Mouse (Mus musculus) regulatory T cell (primary cell): ENCODE measurements at regions not wholly inside any gene's neighbourhood (a gene's known extent, or its start where the extent isn't known, plus 50 kb on each side); places are given as distances from the start of the nearest gene placed in this dataset.

ENCODE experiments used
- in situ Hi-C: fragments of 300-600 bp; cut with MboI, MseI; formaldehyde crosslinking; loops from one replicate; pipeline ENCODE4 v1.15.1; 2025; ENCODE audit warnings: high pct_unique_total_duplicates

DNA sequence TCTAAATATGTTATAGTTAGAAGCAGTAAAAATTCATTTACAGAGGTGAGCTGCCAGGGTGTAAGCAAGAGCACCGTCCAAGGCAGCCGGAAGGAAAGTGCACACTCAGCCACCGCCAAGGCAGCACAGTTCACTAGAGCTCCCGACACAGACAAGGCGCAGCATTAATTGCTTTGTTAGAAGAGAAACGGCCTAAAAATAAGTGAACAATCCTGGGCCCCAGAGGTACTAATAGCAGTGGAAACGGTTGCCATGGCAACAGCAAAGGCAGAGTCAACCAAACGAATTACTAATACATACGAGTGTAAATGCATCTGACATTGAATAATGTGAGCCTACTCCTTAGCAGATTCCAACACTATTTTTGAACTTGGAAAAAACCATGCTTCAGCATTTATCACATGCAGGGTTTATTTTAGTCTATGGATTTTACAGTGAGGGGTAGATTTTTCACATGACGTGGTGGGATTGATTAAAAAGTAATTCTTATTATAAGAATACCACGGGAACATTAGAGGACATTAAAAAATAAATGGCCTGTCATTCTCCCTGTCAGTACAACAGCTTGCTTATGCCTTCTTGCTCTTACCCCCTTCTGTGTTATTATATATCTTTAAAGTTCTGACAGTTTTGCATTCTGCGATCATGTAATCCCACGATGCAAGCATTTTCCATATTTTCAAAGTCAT is 62.5 kb downstream of the Cavin4 start:
- in situ Hi-C loops: no loop called here

DNA sequence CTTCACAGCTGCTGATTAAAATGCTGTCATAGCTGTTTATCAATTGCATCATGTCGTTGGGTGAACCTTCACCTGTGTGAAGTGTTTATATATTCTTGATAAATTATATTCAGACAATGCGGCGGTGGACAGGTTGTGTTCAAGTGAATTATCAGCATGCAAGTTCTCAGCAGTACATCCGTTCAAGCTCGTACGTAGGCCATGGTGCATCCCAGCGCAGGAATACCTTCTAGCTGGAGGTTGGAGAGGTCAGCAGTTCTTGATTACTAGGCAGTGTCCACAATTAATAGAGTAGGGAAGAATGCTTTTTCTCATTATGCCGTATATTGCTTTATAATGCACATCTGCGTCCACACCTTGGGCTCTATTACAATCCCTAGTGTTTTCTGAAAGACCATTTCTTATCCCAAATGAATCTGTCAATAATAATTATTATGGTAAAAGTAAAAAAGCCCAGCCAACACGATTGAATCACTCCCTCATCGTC is 63.1 kb downstream of the Cavin4 start:
- in situ Hi-C loops: no loop called here

DNA sequence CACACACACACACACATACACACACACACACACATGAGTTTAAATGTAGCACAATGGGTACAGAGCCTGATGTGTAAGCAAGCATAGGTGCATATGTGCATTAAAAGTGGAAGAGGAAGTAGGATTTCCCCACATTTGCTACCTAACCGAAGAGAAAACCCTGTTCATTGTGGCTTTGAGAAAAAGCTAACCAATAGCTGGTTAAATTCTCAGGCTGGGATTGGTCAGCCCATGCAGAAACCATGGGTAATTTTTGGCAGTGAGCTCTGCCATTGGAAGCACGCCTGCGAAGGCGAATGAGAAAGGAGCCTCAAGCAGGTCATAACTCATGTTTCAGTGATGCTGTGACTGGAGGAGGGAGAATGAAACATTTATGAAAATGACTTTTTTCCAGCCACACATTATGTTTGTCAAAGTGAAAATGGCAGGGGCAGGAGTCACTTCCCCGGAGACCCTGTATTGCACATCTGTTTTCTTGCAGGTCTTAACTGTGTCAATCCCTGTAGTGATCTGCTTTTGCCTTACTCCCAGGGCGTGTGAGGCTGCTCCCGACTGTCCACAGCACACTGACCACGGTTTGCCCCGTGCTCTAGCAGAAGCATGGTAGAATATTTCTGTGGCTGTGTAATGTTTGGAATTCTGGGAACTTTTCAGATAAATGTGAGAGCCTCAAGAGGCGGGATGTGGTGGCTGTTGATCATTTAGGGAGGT is 71.7 kb downstream of the Cavin4 start:
- in situ Hi-C loops: no loop called here

DNA sequence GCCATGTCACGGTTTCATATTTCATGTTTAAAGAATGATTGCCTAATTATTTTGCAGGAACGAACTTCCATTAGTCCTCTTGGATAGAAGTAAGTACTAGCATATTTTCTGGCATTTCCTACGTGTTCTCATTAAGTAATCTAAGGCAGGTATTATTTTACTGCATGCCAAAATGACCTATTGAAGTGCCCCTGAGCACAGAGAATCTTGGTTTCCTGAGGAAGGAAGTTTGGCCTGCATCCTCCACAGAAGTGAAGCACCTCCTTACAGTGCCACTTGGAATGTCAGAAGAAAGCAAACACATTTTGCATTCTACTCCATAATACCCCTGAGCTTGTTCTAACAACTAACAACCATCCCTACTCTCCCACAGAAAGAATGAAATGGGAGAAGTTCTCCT is 82.9 kb downstream of the Cavin4 start:
- in situ Hi-C loops: no loop called here

DNA sequence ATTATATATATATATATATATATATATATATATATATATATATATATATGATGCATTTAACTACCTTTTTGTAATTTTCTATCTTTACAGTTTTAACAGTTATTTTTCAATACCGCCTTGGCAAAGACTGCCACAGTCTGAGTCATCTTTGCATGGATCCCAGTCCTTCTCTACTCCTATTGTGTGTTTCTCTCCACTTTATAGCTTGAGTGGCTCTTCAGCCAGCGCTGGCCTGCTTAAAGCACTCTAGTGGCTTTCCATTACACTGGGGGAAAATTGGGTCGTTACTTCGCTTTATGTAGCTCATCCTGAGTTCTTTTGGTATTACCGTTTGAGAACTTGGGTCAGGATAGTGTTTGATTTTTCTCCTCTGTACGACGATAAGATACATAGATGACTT is 86.3 kb downstream of the Cavin4 start:
- in situ Hi-C loops: no loop called here

DNA sequence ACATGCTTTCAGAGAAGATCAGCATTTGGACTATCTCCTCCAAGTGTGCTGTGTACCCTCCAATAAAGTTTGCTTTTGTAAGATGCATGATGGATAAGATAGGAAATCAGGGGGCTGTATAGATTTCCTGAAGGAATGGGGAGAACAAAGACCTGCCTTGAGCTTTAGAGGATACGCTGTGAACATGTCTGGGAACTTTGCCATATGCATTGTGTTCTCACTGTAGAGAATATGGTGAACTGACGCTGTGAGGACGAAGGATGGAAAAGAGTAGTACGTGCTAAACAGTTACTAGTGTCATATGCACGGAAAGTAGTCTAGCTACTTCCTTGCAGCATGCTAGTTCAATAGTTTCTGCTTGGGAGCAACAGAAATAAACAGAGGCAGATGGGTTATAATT is 86.8 kb downstream of the Cavin4 start:
- in situ Hi-C loops: no loop called here

DNA sequence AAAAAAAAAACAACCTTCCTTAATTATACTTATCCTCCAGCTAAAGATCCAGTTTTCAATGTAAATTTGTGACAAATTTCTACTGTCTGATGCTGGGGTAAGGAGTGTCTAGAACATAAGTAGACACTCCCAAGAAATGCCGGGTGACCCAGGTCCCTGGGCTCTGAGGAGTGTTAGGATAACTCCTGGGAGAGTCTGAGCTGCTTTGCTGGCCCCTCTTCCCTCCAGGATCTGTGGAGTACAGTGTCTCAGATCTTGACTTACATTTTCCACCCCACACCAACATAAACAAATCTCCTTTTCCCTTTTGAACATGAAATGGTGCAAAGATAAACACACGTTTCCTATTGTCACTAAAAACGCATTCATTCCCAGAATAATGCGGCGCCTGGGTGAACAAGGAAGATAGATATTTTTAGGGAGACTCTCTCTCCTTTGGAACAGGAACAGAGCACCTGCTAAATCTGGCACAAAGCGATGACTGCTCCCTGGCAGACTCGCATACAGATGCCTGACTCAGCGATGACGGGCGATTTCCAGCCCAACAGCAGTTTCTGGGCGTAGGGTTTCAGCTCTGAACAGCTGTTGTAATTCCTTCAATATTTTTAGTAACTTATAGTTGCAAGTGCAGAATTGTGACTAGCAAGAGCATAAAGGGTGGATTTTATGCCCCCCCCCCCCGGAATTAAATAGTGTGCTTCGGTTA is 91.3 kb downstream of the Cavin4 start:
- in situ Hi-C loops: no loop called here

DNA sequence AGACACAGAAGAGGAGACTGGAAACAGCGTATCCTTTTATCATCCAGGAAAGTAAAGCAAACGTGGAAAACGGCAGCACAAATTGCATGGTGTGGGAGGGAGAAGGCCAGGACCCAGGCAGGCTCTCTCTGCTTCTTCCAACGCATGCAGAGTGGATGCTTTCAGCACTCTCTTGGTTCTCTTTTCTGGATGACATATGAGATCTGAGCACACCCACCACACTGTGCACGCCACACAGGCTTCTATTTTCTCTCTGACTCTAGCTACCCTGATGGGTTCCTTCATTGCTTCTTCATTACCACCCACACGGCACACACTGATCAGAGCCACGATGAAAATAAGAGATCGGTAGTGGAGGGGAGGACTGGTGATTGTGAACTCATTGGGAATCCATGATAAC is 97.3 kb downstream of the Cavin4 start:
- in situ Hi-C loops: no loop called here

DNA sequence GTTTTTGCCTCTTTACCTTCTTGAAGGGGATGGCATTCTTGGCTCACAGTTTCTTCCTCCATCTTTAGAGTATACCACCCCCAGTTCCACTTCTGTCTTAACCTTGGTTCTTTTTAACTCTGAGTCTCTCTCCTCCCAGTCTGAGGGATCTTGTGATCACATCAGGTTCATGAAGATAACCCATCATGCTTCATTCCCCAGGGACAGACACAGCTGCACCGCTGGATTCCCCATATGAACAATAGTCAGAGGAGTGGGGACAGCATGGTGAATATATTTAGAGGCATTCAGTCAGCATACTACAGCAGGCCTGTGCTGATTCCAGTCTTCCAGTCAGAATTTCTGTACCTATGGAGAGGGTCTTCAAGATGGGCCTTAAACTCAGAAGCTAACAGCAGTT is 103.1 kb downstream of the Cavin4 start:
- in situ Hi-C loops: no loop called here

DNA sequence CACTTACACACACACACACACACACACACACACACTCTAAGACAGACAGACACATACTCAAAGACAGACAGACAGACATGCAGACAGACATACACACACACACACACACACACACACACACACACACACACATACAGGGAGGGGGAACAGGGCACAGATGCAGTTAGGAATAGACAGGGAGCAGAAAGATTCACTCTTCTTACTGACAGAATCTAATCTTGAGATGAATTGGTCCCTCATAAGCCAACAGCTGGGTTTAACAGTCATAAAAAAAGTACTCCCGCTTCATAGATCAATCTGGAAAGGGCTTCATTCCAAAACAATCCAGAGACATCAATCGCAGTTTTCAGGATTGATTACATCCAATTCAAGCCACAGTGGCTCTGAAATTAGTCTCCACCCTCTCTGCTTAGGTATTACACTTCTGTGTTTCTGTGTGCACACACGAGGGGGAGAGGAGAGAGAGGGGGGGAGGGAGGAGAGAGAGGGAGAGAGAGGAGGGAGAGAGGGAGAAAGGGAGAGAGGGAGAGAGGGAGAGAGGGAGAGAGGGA is 107.2 kb downstream of the Cavin4 start:
- in situ Hi-C loops: loop anchor here (5.0 kb wide), 1 partner anchor 552 kb away; no protein-coding TSS in a partner anchor

DNA sequence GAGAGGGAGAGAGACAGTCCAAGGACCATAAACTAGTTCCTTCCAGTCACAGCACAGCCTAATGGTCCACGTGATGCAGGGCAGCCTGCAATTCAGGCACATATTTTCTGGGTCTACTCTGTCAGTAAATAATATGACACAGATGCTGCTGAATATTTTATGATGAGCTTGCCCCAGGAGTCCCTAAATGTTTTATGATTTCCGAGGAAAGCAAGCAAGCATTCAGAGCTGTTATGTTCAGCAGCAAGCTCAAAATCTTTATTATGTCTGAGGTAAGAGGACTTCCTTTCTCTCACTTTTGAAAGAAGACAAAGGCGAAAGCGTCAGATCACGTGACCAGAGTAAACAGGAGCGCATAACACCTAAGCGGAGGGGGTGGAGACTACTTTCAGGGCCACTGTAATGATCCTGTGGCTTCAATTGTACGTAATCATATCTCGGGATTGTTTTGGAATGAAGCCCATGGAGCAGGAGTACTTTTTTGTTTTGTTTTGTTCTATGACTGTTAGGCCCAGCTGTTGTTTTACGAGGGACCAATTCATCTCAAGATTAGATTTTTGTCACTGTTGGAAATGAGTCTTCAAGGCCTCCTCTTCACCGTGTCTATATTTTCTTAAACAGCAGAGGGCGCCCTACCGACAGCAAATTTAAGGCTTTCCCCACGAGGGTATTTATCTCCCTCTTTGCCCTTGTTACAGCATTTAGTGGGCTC is 107.8 kb downstream of the Cavin4 start:
- in situ Hi-C loops: loop anchor here (5.0 kb wide), 1 partner anchor 551 kb away; no protein-coding TSS in a partner anchor

DNA sequence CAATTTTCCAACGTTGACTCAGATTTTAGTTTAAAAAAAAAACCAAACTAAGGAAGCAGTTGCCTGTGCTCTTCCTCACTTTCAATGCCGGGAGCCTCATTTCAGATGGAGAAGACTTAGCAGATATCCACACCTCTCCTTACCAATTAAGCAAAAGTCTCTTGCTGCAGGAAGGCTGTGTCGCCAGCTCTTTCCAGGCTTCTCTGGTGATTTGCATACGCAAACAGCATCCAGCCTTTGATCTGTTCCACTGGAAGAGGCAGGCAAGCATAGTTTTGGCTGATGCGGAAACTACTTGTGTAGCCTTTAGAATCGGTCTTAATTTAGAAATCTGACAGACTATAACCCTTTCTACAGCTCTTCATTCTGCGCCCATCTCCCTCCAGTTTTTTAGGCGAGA is 108.5 kb downstream of the Cavin4 start:
- in situ Hi-C loops: loop anchor here (5.0 kb wide), 1 partner anchor 550 kb away; no protein-coding TSS in a partner anchor

DNA sequence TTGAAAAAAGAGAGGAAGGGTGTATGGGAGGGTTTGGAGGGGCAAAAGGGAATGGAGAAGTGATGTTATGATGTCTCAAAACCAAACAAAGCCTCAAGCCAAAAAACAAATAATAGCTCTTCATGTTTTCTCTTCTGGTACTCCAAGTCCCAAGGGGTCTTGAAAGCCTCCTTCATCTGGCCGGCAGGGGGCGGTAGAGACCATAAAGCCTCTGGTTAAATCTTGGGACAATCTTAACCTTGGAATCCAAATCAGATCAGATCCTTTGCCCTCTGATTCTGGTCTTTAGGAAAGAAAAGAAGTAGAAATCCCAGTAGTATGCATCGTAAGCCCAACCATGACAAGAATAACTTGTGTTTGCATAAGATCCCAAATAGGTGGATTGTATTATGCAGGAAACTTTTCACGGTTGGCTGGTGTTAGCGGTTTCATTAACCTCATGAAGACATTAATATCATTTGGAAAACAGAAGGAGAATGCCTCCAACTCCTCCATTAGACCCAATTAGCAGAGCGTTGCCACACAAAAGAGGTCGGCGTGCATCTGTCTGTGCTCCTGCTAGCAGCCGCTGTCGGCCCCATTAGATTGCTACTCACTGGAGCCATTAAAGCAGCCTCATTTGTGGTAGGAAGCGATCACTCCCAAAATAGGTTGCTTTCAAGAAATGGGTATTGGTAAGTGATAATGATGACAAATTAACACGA is 116.0 kb downstream of the Cavin4 start:
- in situ Hi-C loops: no loop called here

DNA sequence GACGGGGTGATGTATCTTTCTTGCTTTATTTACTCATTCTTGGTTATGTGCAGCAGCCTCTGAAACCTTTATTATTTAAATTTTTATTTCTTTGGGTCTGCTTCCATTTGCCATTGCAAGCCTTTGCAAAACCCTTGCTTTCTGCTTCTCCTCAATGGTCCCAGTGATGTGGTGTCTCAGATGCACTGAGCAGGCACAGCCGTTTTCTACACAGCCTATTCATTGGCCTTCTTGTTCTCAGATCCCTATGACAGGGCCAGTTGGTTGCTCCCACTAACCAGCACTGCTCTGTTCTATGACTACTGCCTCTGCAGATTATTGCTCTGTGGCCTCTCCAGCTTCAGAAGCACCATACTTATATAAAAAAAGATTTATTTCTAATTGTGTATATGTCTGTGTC is 116.6 kb downstream of the Cavin4 start:
- in situ Hi-C loops: loop anchor here (10.0 kb wide), 1 partner anchor 525 kb away; no protein-coding TSS in a partner anchor

DNA sequence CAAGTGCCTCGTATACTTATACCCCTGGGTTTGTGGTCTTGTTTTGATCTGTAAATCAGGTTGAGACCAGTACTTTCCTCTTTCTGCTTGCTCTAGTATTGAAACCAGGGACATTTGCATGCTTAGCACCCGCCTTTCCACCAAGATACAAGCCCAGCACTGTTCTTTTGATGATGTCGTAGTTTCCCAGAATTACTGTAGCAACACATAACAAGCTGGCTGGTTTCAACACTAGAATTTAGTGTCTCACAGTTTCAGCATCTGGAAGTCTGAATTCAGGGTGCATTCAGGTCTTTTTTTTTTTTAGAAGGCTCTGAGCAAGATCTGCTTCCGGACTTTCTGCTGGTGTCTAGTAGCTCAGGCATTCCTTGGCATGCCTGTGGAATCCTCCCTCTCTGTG is 117.8 kb downstream of the Cavin4 start:
- in situ Hi-C loops: loop anchor here (10.0 kb wide), 1 partner anchor 524 kb away; no protein-coding TSS in a partner anchor

DNA sequence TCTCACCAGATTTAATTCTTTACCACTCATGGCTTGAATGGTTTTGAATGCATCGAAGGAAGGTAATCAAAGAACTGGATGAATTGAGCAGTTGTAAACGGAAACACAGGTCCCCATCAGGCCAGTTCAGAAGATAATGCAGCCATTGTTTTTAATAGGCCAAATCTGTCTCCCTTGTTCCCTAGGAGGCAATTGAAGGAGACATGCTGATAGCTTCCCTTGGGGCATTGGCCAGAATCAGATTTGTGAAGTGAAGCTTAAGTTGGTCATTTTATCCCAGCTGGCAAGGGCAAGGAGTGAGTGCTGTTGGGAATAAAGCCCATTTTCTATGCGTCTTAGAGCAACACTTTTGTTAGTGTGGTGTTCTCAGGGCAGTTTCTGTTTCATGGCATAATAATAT is 119.4 kb downstream of the Cavin4 start:
- in situ Hi-C loops: loop anchor here (10.0 kb wide), 1 partner anchor 522 kb away; no protein-coding TSS in a partner anchor

DNA sequence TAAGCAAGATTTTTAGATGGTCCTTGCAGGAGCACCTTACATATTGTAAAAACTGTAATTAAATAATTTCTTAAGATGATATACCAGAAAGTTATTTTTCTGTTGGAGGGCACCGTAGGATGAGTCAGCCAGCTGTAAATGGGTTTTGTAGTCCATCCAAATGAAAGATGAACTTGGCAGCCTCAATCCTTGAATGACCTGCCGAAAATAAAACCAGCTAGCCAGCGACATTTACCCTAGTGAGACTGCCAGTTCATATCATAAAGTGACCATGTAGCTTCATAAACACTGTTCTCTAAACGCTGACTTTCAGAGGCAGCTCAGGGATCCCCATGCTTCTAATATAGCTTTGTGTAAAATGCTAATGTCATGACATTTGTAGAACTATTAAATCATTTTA is 127.8 kb downstream of the Cavin4 start:
- in situ Hi-C loops: no loop called here

DNA sequence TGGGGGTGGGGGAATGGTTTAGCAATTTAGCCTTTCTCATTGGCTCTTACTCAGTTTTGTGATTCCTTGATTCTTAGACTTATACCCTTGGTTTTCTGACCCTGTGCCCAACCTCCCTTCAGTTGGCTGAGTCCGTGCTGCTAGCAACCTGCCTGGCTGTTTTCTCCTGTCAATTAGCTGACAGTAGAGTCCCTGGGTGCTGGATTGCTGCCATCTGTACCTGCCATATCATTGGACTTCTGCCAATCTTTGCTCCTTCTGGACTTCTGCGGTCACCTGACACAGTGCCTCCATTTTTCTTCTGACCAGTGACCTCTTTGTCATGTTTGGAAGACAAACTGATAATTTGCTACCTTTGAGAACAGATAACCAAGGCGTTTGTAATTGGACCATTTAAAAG is 140.5 kb downstream of the Cavin4 start:
- in situ Hi-C loops: no loop called here

DNA sequence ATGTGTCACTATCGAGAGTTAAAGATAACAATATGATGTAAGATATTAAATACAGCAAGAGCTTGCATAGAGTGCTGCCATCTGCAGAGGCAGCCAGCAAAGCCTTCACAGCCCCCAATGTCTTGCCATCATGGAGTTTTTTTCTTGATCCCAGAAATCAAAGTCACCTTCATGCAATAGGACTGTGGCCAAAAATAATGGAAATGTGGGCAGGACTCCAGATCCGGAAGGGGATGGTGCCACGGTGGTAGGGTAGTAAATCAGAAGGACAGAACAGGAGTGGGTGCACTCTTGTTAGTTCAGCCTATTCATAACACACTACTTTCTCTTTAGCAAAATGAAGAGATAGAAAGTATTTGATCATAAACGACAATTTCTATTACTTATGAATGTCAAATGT is 145.3 kb downstream of the Cavin4 start:
- in situ Hi-C loops: no loop called here

DNA sequence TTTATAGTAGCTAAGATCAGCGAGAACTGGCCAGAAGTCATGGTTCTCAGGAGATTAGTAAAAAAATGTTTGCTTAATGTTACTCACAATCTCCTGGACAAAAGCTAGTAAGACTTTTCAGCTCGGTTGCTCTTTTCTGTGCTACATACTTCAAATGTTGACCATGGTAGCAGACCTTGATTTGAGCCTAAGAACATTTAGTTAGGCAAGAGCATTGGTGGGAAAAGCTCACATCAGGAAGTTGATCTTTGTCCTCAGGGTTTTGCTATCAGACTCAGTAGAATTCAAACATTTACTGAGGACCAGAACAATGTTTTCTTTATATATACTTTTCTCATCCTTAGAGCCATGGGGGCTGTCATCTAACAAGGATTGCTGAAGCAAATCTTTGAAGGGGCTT is 170.4 kb downstream of the Cavin4 start:
- in situ Hi-C loops: no loop called here

DNA sequence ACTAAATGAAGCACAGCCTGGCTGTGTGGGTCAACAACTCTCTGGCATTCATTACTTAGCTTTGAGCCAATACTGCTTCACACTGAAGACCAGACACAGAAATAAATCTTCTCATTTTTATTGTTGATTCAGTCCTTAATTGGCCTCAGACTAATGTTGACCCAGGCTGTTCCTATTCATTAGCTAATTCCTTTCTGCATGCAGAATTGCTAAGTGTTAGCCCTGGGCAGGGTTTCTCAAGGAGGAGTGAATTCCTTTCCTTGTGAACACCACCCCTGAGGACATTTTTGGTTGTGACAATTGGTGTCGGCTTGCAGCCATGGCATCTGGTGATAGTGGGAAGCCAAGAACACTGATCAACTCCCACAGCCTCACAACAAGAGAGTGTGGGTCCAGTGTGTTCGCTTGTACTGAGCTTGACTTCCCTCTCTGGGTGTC is 179.5 kb downstream of the Cavin4 start:
- in situ Hi-C loops: no loop called here
